ENCODE assay signal across 14 mouse cellular contexts in genomic region chr7:15956143-15956542, GRCm38 (mm10). TPM values are rescaled to one million over a fixed set of nuclear protein-coding genes. Genes with fewer than 3 reads are reported as not detected.
A peak's percentile ranks its signal among the peaks of the same experiment; 100 is the strongest.
DNase-seq lines count a peak whose midpoint lies in the region; ATAC-seq lines count a peak whose summit lies in the region.
"Had no signal": no experiment of that assay in that cellular context is flagged by ENCODE, and none has a peak within 500 bp of the region (broad histone marks: within the 10 kb centered on the region; RNA-seq: fewer than 3 reads in every experiment).

No protein-coding gene starts in this region.

- H3K9me3 ChIP-seq in heart, embryonic 14.5 days (ENCODE audit: control insufficient read depth, low read length): peaks cover 4% of the 10 kb centered on the region; the same call in 1 of the 2 replicates
- H3K9me3 ChIP-seq in lung, embryonic 16.5 days (ENCODE audit: control insufficient read depth, low read length): no peaks in the 10 kb centered on the region

- H3K4me3 ChIP-seq in heart, embryonic 14.5 days (ENCODE audit: control insufficient read depth in 1 of 2, insufficient read depth in 1 of 2, low read depth in 1 of 2, low read length in 2 of 2): no peak overlapping the region
- peak overlapping the region; percentile 44 for H3K4me3 ChIP-seq in brown adipose tissue, adult 24 weeks (ENCODE audit: insufficient read depth, low read depth, low read length)
- H3K4me3 ChIP-seq in lung, embryonic 16.5 days (ENCODE audit: low read length): no peak overlapping the region

- no peak for ATAC-seq in heart, embryonic 14.5 days (ENCODE audit: insufficient number of reproducible peaks, insufficient read depth, low FRiP score, low read depth)
- ATAC-seq in lung, embryonic 16.5 days (ENCODE audit: low read depth): peak; percentile 50
- ATAC-seq: hindbrain, postnatal 0 days; midbrain, embryonic 16.5 days had no signal

- no peaks in the 10 kb centered on the region for H3K27me3 ChIP-seq in heart, embryonic 14.5 days (ENCODE audit: control insufficient read depth, insufficient read depth, low read length)
- H3K27me3 ChIP-seq in lung, embryonic 16.5 days (ENCODE audit: control insufficient read depth, insufficient read depth, low read depth, low read length): no peaks in the 10 kb centered on the region

- H3K36me3 ChIP-seq in heart, embryonic 14.5 days (ENCODE audit: control insufficient read depth, insufficient read depth, low read length): peaks cover 81% of the 10 kb centered on the region
- H3K36me3 ChIP-seq in lung, embryonic 16.5 days (ENCODE audit: control insufficient read depth, insufficient read depth, low read length): peaks cover 53% of the 10 kb centered on the region

- WGBS in heart, embryonic 14.5 days: 53% methylated on average over 5 of the region's 5 CpGs
- WGBS in lung, embryonic 16.5 days: 37% methylated on average over 5 of the region's 5 CpGs

- H3K4me1 ChIP-seq in heart, embryonic 14.5 days (ENCODE audit: control insufficient read depth in 2 of 2, insufficient read depth in 2 of 2, low read length in 2 of 2): peaks cover 23 to 35% of the 10 kb centered on the region in 2 experiments
- H3K4me1 ChIP-seq in brown adipose tissue, adult 24 weeks (ENCODE audit: control insufficient read depth, insufficient read depth, insufficient read length, low read length): peaks cover 25% of the 10 kb centered on the region
- peaks cover 24% of the 10 kb centered on the region for H3K4me1 ChIP-seq in lung, embryonic 16.5 days (replicated peaks; ENCODE audit: control insufficient read depth, insufficient read depth, low read length)

- no peak overlapping the region for H3K9ac ChIP-seq in heart, embryonic 14.5 days (ENCODE audit: low read length)
- H3K9ac ChIP-seq in lung, embryonic 16.5 days (ENCODE audit: low read length): peak overlapping the region; percentile 25; the same call in 1 of the 2 replicates

- DNase-seq in heart, adult 11 months: no peak
- DNase-seq in Muller cell, postnatal 12 days (ENCODE audit: inconsistent ontology term): peak; percentile 71
- no peak for DNase-seq in left cerebral cortex, postnatal 36 days (ENCODE audit: low spot score in 2 of 2)
- no peak for DNase-seq in spleen, postnatal 4 days (ENCODE audit: low spot score in 2 of 2)
- DNase-seq in left cerebral cortex, adult 18-20 months (ENCODE audit: low spot score in 2 of 2): no peak
- DNase-seq: cerebellum, adult 2 months; embryo, embryonic 11 days; thymus, postnatal 25 days had no signal

- H3K4me2 ChIP-seq in heart, embryonic 14.5 days (ENCODE audit: low read length): no peak overlapping the region
- peak overlapping the region; percentile 44; the same call in 1 of the 2 replicates for H3K4me2 ChIP-seq in lung, embryonic 16.5 days (ENCODE audit: low read depth, low read length)

- peak overlapping the region; percentile 58 to 73; a peak in 3 of 4 replicates for H3K27ac ChIP-seq in heart, embryonic 14.5 days (replicated peaks in 1 of 2; ENCODE audit: control insufficient read depth in 1 of 2, insufficient read depth in 1 of 2, low read depth in 2 of 2, low read length in 2 of 2)
- peak overlapping the region; percentile 99 for H3K27ac ChIP-seq in brown adipose tissue, adult 24 weeks (replicated peaks; ENCODE audit: low read depth, low read length)
- peak overlapping the region; percentile 92 for H3K27ac ChIP-seq in lung, embryonic 16.5 days (ENCODE audit: low read length)
- H3K27ac ChIP-seq: hindbrain, postnatal 0 days; macrophage had no signal

- intact Hi-C loops in left cerebral cortex, postnatal 36 days (cut with DNase I): no loop called here

RNA-seq across cellular contexts. Expression of gene Nop53, which starts 10.3 kb away (rescaled TPM):
- 120 and 121 TPM in 2 replicates for polyA plus RNA-seq in heart, embryonic 14.5 days (2014; fragmentation: Nextera tagmentation; extraction: Ambion mirVana)
- 86.7 and 98.8 TPM in 2 replicates for polyA plus RNA-seq in brown adipose tissue, adult 24 weeks (2012; ENCODE audit: insufficient read depth, insufficient read length, missing spikeins)
- 185 and 189 TPM in 2 replicates for polyA plus RNA-seq in lung, embryonic 16.5 days (2015; fragmentation: Nextera tagmentation; extraction: Ambion mirVana)
- total RNA-seq in left cerebral cortex, postnatal 36 days (2021): 100 to 1,000 TPM; 113 to 130 TPM
- 100 to 1,000 TPM; 116 to 129 TPM for total RNA-seq in left cerebral cortex, adult 18-20 months (2021)

RNA-seq across cellular contexts. Expression of gene Ehd2, which starts 11.2 kb away (rescaled TPM):
- 37.4 and 43.5 TPM in 2 replicates for polyA plus RNA-seq in heart, embryonic 14.5 days (2014; fragmentation: Nextera tagmentation; extraction: Ambion mirVana)
- polyA plus RNA-seq in brown adipose tissue, adult 24 weeks (2012; ENCODE audit: insufficient read depth, insufficient read length, missing spikeins): 141 and 148 TPM in 2 replicates
- 95.0 and 109 TPM in 2 replicates for polyA plus RNA-seq in lung, embryonic 16.5 days (2015; fragmentation: Nextera tagmentation; extraction: Ambion mirVana)
- total RNA-seq in left cerebral cortex, postnatal 36 days (2021): 1 to 10 TPM; 3.5 to 6.8 TPM
- 1 to 10 TPM; 4.5 to 6.1 TPM for total RNA-seq in left cerebral cortex, adult 18-20 months (2021)
- polyA plus RNA-seq: macrophage had no signal

RNA-seq across cellular contexts. Expression of gene Selenow, which starts 33.9 kb away (rescaled TPM):
- polyA plus RNA-seq in heart, embryonic 14.5 days (2014; fragmentation: Nextera tagmentation; extraction: Ambion mirVana): 828 and 831 TPM in 2 replicates
- 320 and 478 TPM in 2 replicates for polyA plus RNA-seq in brown adipose tissue, adult 24 weeks (2012; ENCODE audit: insufficient read depth, insufficient read length, missing spikeins)
- polyA plus RNA-seq in lung, embryonic 16.5 days (2015; fragmentation: Nextera tagmentation; extraction: Ambion mirVana): 755 and 791 TPM in 2 replicates
- 1,000 to 10,000 TPM; 1,151 to 1,335 TPM for total RNA-seq in left cerebral cortex, postnatal 36 days (2021)
- 1,000 to 10,000 TPM; 1,080 TPM for total RNA-seq in left cerebral cortex, adult 18-20 months (2021)
